34 mouse cellular contexts compared by ENCODE assay signal in genomic region chr10:28408980-28409379, GRCm38 (mm10).
"Had no signal": no experiment of that assay in that cellular context is flagged by ENCODE, and none has a peak within 500 bp of the region (broad histone marks: within the 10 kb centered on the region; RNA-seq: fewer than 3 reads in every experiment).

No protein-coding gene starts in this region.

- DNase-seq: heart, postnatal 10 days; heart, postnatal 14 days; heart, postnatal 36 days; heart, postnatal 4 days; kidney, adult 11 months; kidney, adult 18-20 months; kidney, adult 2 months; kidney, adult 8-10 months; kidney, adult 9 months; kidney, postnatal 10 days; kidney, postnatal 14 days; kidney, postnatal 25 days; kidney, postnatal 36 days; kidney, postnatal 4 days; layer of hippocampus, adult 9-11 months; layer of hippocampus, postnatal 36 days had no signal

- H3K4me3 ChIP-seq: heart, embryonic 10.5 days; heart, embryonic 12.5 days; heart, embryonic 13.5 days; heart, embryonic 15.5 days; hindbrain, embryonic 10.5 days; hindbrain, embryonic 12.5 days; hindbrain, embryonic 13.5 days; hindbrain, embryonic 15.5 days; kidney, embryonic 15.5 days; layer of hippocampus, adult 2 months; left cerebral cortex, adult 2 months had no signal

- ATAC-seq: hindbrain, embryonic 16.5 days; hindbrain, postnatal 0 days; inflammation-experienced regulatory T-cells, adult 6 months; intestine, postnatal 0 days had no signal

- H3K9me3 ChIP-seq: heart, embryonic 10.5 days; heart, embryonic 12.5 days; heart, embryonic 13.5 days; heart, embryonic 15.5 days; hindbrain, embryonic 10.5 days; hindbrain, embryonic 12.5 days; hindbrain, embryonic 13.5 days; hindbrain, embryonic 15.5 days; kidney, embryonic 15.5 days had no signal

- H3K36me3 ChIP-seq: heart, embryonic 10.5 days; heart, embryonic 12.5 days; heart, embryonic 13.5 days; heart, embryonic 15.5 days; hindbrain, embryonic 10.5 days; hindbrain, embryonic 12.5 days; hindbrain, embryonic 13.5 days; hindbrain, embryonic 15.5 days; kidney, embryonic 15.5 days had no signal

- H3K27ac ChIP-seq: heart, embryonic 10.5 days; heart, embryonic 13.5 days; heart, embryonic 15.5 days; hindbrain, embryonic 10.5 days; hindbrain, embryonic 12.5 days; hindbrain, embryonic 13.5 days; hindbrain, embryonic 14.5 days; hindbrain, embryonic 15.5 days; hindbrain, postnatal 0 days; kidney, embryonic 15.5 days; kidney, postnatal 0 days; layer of hippocampus, adult 2 months; left cerebral cortex, adult 2 months had no signal

- H3K9ac ChIP-seq: heart, embryonic 12.5 days; heart, embryonic 13.5 days; heart, embryonic 15.5 days; hindbrain, embryonic 12.5 days; hindbrain, embryonic 13.5 days; hindbrain, embryonic 14.5 days; hindbrain, embryonic 15.5 days; kidney, embryonic 15.5 days had no signal

- H3K4me1 ChIP-seq: heart, embryonic 10.5 days; heart, embryonic 12.5 days; heart, embryonic 15.5 days; hindbrain, embryonic 10.5 days; hindbrain, embryonic 12.5 days; hindbrain, embryonic 13.5 days; hindbrain, embryonic 15.5 days; kidney, embryonic 15.5 days had no signal

- H3K27me3 ChIP-seq: heart, embryonic 12.5 days; heart, embryonic 13.5 days; heart, embryonic 15.5 days; hindbrain, embryonic 12.5 days; hindbrain, embryonic 13.5 days; hindbrain, embryonic 15.5 days; kidney, embryonic 15.5 days had no signal

- H3K4me2 ChIP-seq: heart, embryonic 11.5 days; heart, embryonic 12.5 days; heart, embryonic 13.5 days; heart, embryonic 15.5 days; hindbrain, embryonic 12.5 days; hindbrain, embryonic 13.5 days; hindbrain, embryonic 14.5 days; hindbrain, embryonic 15.5 days; kidney, embryonic 15.5 days had no signal
